Mouse (Mus musculus) spleen, postnatal 10 days (tissue): ENCODE results near the gene Fam151a.
A peak's percentile ranks its signal among the peaks of the same experiment; 100 is the strongest.
"Not testable (repeated sequence)": the region's sequence is repeated elsewhere in the genome, so short reads cannot be mapped to it uniquely, and the experiment has no call there.

ENCODE experiments used
- DNase-seq, 2 experiments: peaks; one replicate each; pipeline ENCODE4 v3.0.0; 2021 to 2022; ENCODE audit warnings: low spot score in 2 of 2

Fam151a gene

DNA sequence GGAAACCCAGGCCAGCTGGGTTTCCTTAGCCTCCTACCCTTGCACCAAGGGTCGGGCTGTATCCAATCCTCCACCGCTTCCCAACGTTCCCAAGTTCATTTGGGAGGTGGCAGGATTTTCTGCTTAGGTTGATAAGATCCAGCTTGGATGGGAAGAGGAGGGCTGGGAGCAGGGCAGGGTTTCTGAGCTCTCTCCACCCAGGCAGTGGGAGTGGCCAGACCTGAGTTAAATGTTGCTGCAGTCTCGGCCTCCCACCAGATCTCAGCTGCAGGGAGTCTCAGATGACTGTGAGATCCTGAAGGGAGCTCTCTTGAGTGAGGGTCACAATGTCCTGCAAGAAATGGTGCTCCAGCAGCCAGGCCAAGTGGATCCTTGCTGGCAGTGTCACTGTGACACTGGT, at the start of gene Fam151a:
Fam151a (plus strand) TSS at position 254 of the 400 bp plus-strand sequence.
- DNase-seq = no peak

DNA sequence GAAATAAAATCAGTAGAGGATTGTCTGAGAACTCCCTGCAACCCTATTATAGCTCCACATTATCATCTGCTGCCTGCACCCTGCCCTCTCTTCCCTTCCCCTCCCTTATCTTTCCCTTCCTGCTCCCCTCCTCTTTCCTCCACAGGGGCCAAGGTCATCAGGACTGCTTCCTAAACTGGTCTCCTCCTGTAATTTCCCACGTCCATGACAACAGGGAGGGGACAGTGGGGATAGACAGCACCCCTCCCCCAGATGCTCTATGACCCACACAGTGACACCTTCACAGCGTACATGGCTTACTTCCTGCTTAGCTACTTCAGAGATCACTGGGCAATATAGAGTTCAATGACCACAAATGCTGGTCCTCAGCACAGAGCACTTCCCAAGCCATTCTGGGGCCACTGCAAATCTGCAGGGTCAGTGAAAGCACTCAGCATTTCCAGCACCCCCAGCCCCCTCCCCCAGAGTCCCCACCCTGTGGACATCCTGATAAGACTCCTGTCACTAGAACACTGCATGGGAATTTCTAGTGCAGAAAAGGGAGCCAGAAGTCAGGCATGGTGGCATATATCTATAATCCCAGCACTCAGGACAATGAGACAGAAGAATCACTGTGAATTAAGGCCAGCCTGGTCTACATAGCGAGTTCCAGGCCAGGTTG, 44.9 kb upstream of the Fam151a start:
- DNase-seq = no peak

DNA sequence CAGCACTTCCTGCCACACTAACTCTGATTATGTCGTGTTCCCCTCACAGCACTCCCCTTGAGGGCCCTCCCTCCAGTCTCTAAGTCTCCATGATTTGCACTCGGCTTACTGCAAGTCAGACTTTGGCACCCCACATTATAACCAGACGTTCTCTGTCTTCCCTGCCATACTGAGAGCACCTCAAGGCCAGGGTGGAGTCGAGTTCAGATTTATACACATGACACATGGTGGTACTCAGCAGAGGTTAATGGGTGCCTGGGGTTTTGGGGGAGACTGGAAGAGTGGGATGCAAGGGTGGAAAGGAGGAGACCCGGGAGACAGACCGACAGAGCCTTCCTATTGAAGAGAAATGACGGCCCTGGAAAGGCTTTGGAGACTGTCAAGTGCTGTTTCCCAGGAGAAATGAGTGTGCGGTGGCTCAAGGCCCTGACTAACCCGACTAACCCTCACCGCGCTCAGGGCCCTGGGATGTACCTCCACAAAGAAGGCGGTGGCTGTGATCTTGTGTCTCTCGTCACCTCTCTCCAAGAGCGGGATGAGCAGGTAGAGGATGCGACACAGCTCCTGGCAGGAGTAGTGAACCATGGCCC, 39.8 kb upstream of the Fam151a start:
- no peak for DNase-seq

DNA sequence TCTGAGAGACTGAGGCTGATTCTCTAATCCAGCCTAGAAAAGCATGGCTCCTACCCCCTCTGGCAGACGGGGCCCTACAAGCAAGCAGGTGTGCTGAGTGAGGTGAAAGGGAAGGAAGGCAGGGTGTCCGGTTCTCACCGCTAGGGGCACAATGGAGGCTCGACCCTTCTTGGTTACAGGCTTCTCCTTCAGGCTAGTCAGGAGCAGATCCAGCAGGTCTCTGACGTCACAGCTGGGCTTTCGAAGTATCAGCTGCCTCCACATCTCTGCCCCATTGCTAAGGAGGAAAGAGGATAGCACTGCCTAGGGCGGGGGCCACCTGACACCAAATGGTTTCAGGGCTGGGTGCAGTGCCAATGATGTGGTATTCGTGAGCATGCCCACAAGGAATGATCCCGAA, 33.7 kb upstream of the Fam151a start:
- DNase-seq = peak in 1 of 2 experiments; percentile 32

DNA sequence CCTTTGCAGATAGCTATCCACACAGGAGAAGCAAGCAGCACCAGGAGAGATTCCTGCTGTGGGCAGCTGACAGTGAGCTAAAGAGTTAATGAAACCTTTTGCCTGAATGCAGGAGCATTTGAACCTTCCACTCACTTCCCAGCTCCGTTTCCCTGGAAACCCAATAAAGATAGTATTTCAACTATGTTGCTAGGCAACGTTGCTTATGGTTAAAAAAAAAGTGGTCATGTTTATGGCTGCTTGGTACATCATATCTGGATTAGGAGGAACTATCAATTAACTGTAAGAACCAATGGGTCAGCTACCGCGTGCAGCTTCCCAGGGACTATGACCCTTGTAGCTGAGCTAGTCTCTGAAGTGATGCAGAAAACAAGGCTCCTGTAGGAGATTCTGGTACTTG, 32.9 kb upstream of the Fam151a start:
- no peak for DNase-seq

DNA sequence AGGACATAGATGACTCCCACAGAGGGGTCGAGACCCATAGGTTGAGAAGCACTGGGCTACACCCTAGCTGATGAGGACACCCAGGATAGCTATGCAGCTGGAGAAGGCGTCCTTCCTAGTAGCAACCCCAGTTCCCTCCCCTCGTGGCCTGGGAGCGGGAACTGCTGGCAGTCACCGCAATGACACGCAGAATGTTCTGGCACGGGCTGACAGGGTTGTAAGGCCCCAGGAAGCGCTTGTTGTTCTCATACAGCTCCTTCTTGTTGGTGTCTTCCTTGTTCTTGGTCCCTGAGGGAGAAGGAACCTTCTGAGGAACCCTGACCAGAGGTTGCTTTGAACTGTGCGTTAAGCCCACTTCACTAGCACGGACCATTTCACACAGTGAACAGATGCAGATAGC, 29.7 kb upstream of the Fam151a start:
- DNase-seq = no peak

DNA sequence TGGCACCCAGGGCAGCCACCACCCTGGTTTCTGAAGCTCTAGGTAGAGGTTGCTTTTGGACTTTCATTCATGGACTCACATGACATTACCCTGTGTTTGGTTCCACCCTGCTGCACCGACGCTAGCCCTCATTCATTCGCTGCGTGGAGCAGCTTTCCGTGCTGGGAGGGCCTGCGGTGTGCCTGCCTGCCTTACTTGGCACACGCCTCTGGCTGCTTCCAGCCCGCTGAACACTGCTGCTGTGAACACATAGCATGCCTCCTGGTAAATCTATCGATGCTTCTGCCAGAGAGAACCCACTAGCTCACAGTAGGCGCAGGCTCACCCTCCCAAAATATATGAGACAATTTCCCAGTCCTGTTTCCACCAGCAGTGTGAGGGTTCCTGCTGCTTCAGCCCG, 29.3 kb upstream of the Fam151a start:
- DNase-seq = no peak

DNA sequence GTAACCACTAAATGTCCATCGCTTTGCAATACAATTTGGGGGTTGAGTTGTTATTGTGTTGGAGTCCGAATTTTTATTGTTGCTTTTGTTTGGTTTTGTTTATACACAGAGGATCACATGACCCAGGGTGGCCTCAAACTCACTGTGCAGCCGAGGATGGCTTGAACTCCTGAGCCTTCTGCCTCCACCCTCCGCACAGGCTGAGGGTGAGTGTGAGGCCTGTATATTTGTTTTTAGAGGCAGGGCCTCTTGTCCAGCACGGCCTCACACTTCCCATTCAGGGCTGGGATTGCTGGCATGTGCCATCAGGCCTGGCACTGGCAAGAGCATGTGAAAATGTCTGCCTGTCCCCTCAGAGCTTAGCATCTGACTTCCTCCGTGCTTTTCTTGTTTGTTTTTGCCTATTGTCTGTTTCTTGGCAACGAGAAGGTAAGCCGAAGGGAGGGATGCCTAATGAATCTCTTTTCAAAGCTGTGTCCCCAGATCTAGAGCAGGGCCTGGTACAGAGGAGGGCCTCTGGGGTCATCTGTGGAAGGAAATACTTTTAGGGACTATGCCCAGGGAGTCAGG, 28.5 kb upstream of the Fam151a start:
- DNase-seq = no peak

DNA sequence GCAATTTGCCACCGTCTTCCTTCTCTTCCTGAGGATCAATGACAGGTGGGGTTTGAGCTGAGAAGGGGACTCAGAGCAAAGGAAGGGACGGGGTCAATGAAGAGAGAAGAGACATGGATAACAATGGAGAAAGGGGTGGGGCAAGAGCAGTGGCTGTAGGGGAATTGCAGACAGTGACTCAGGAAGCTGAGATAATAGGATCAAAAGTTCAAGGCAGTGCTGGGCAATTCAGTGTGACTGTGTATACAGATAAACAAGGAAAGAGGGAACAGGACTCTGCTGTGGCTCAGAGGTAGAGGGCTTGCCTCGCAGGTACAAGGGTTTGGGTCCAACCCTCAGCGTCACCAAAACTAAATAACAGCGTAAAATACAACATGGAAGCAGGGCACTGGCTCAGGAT, 25.7 kb upstream of the Fam151a start:
- no peak for DNase-seq

DNA sequence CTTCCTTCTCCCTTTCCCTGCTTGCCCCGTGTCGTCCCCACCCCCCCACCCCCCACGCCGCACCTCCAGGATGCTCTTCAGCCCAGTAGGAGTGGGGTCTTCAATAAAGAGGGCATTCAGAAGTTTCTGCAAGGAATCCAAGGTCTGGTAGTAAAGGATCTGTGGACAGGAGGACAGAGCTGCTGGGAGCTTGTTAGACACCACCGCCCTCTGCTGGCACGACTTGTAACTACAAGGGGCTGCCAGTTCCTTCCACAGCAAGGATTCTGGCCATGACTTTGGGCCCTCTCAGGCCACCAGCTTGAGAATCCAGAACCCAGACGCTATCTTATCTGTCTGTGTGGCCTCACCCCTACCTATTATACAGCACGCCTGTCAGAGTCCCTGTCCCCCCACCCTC, 25.3 kb upstream of the Fam151a start:
- DNase-seq = peak; percentile 76 to 88

DNA sequence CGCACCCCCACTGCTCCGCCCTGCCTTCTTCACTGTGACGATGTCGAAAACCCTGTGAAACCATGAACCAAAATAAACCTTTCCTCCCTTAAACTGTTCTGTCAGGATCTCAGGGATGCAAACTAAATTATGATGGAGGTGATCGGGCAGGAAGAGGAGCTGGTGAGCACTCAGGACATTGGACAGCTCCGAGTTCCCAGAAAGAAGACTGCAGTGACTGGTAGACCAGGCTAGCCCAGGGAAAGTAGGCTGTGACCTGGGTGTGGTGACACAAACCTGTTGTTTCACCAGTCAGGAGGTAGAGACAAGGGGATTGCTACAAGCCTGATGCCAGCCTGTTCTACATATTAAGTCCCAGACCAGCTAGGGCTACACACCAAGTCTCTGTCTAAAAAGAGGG, 20.1 kb upstream of the Fam151a start:
- no peak for DNase-seq

DNA sequence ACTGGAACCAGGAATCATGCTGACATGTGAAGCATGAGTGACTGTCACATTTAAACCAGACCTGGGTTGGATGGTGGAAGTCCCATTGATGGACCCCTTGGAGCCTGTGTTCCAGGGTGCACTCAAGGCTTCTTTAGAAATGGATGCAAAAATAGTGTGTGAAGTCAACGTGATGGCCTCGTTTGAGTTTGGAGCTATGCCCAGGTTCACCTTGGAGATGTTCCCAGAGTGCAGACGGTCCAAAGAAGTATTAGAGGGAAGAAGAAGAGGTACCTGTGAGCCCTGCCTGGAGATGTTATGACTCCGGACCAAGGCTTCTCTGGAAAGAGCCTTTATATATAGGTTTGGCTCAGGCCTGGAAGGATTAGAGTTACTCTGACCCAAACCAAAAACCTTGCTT, 13.1 kb upstream of the Fam151a start:
- DNase-seq = no peak

DNA sequence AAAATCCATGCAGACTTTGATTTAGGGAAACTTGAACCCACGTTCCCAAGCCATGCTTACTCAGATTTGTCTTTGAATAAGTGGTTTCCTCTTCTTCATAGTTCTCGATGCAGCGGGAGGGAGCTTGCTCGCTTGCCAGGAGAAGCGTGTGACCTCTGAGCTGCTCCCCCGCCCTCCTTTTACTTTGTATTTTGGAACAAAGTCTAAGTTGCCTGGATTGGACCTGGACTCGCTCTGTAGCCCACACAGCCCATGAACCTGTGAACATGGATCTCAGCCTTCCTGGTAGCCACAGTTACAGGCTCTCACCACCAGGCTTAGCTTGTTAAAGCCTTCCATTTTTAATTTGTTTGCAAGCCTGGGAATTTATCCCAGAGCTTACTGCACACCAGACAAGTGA, 2.9 kb upstream of the Fam151a start, which contains the start of gene Mroh7:
Mroh7 (minus strand) TSS at position 112 of the 400 bp plus-strand sequence.
- DNase-seq = no peak

DNA sequence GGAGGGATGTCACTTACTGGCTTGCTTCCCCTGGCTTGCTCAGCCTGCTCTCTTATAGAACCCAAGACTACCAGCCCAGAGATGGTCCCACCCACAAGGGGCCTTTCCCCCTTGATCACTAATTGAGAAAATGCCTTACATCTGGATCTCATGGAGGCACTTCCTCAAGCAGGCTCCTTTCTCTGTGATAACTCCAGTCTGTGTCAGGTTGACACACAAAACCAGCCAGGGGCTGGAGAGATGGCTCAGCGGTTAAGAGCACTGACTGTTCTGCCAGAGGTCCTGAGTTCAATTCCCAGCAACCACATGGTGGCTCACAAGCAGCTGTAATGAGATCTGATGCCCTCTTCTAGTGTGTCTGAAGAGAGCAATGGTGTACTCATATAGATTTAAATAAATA, 3.2 kb downstream of the Fam151a start:
- DNase-seq = not testable (repeated sequence)

DNA sequence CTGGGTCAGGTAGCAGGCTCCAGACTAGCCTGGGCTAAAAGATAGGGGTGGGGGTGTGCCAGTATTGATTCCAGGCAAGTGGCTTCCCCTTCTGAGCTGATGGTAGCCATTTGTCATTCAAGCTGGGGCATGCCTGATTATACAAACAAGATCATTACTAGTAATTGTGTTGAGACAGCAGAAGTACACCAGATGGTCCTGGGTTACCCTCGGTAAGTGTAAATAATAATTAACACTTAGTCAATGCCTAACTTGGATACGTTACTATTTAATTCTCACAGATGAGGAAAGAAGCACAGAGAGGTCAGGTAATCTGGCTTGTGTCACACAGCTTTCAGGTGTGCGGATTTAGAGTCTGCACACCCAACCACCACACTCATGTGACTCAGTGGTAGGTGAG, 4.2 kb downstream of the Fam151a start:
- no peak for DNase-seq

DNA sequence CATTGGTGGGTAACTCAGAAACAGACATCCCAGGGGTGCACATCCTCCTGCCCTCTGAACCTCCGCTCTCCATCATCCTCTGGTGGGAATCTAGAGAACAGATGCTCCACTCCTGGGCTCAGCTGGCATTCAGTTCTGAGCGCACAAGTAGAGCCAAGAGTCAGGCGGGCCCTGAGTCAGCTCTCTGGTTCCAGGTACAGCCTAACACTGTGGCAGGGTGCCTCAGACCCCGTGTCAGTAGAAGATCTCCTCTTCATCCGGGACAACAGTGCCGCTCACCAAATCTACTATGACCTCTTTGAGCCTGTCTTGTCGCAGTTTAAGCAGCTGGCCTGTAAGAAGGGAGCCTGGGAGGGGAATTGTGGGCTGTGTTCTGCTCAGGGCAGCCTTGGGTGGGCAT, 12.2 kb downstream of the Fam151a start:
- DNase-seq = no peak

DNA sequence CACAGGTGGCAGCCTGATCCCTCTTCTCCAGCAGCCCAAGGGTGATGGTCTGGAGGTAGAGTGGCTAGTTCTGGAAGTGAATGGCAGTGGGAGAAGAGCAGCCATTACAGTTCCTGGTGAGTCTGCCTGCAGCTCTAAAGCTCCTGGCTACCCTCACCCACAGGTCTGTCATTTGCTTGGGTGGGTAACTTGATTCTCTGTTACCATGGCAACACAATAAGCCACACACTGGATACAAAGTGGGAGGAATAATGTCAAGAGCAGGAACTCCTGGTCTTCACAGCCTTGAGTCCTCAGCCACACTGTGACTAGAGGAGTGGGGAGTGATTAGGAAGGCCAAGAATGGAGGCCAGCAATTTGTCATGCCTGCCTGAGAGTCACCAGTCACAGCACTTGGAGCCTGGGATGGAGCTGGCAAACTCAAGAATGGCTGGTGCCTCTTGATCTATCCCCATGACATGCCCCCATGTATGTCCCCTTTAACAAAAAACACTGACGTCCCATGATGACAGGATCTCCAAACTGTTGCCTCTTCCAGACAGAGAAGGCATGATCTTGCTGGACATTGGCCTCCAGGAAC, 13.4 kb downstream of the Fam151a start:
- no peak for DNase-seq

DNA sequence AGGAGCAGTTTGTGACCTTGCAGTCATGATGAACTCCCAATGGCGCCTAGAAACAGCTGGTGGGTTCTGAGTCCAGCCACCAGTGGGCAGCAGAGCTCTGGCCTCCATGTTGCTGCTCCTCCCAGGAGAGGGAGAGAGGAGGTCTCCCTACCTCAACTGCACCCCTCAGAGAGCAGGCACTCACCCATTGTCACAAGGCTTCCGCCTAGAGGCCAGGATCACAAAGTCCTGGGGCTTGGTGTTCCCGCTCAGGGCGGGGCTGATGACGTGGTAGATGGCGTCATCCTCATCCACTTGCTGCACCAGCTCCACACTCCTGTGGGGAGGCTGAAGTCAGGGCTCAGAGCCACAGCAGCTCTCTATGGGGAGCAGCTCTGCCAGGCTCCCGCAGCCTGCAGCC, 16.0 kb downstream of the Fam151a start:
- peak in 1 of 2 experiments; percentile 51 for DNase-seq

DNA sequence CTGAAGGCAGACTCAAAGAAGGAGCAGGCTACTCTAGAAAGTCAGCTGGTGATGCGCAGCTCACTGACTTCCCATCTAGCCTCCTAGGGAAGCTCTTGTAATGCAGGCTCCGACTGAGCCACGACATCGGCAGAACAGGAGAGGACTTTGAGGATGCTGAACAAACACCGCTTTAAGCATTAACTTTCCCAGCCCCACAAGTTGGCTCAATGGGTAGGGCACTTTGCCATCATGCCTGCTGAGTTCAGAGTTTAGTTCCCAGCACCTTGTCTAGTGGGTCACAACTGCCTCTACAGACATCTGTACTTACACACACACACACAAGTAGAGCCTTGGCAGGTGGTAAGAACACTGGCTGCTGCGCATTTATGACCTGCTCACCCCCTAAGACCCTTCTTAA, 18.0 kb downstream of the Fam151a start:
- no peak for DNase-seq

DNA sequence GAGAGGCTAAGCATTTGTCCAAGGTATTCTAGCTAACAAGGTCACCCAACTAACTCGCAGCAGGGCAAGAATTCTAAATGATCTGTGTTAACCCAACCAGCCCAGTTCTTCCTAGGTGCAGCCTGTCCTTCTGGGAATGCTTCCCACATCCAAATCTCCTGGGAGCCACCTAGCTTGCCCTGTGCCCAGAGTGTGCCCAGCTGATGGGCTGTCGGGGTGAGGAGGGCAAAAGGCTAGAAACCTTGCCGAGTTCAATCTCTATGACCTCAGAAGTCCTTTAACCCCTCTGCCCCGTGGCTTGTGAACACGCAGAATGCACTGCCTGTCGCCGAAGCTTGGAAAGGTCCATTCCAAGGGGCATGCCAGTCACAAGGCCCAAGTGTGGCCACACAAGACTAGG, 30.5 kb downstream of the Fam151a start:
- DNase-seq = no peak

DNA sequence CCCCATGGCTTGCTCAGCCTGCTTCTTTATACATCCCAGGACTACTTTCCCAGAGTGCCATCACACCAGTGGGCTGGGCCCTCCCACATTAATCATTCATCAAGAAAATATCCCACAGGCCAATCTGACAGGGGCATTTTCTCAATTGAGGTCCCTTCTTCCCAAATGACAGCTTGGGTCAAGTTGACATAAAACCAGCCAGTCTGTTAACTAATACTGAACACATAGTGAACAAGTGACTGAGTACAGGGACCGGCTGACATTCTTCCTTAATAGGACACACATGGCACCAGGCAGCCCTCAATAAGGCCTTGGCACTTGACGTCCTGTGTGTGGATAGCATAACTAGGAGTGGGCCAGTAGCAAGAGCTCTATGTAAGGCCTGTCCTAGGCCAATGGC, 35.6 kb downstream of the Fam151a start:
- no peak for DNase-seq

DNA sequence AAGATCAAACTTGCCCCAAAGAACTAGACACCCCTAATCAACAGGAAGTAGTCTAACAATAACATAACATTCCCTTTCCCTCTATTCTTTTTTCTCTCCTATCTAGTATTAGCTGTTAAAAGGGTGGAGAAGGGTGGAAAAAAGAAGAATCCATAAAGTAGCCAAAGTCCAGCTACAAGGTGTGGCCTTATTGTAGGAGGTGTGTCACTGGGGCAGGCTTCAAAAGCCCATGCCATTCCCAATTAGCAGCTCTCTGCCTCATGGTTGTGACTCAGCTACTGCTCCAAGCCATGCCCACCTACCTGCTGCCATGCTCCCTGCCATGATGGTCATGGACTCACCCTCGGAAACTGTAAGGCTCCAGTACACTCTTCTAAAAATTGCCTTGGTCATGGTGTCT, 38.9 kb downstream of the Fam151a start:
- no peak for DNase-seq

DNA sequence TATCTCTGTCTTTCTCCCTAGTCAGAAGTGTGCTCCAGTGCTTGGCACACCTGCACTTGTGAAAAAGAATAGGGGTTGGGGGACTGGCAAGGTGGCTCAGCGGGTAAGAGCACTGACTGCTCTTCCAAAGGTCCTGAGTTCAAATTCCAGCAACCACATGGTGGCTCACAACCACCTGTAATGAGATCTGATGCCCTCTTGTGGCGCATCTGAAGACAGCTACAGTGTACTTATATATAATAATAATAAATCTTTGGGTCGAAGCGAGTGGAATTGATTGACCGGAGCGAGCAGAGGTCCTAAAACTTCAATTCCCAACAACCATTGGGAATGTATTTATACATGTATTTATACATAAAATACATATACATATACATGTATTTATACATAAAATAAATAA, 42.1 kb downstream of the Fam151a start:
- not testable (repeated sequence) for DNase-seq
